Mouse (Mus musculus) heart, adult 2 months (tissue): Measurements from ENCODE around the gene Lrrc3. TPM values are rescaled to one million over a fixed set of nuclear protein-coding genes. Genes with fewer than 3 reads are reported as not detected.

Experiments used
- DNase-seq, 2 experiments: peaks; one replicate each; pipeline ENCODE4 v3.0.0; 2021
- H3K27ac ChIP-seq: fragments of 200-600 bp; 2 replicates; pipeline ENCODE4 v1.8.1; 2022
- H3K27me3 ChIP-seq: fragments of 200-500 bp; 2 replicates; pipeline ENCODE4 v1.6.1; 2012; ENCODE audit warnings: mild to moderate bottlenecking, low read length, inconsistent platforms, mixed read lengths; ENCODE audit not compliant: control insufficient read depth, insufficient read depth
- H3K36me3 ChIP-seq: fragments of 200-500 bp; 2 replicates; pipeline ENCODE4 v1.6.1; 2012; ENCODE audit warnings: low read length, inconsistent platforms; ENCODE audit not compliant: control insufficient read depth, insufficient read depth
- H3K4me1 ChIP-seq: fragments of 200-500 bp; 2 replicates; pipeline ENCODE4 v1.6.1; 2011; ENCODE audit warnings: low read length; ENCODE audit not compliant: control insufficient read depth, insufficient read depth
- H3K4me3 ChIP-seq: fragments of 200-600 bp; 2 replicates; pipeline ENCODE4 v1.8.1; 2022
- H3K79me2 ChIP-seq: fragments of 200-500 bp; replicated peaks from 2 replicates; pipeline ENCODE4 v1.6.1; 2012; ENCODE audit warnings: mild to moderate bottlenecking, inconsistent platforms, low read length, moderate library complexity, mixed read lengths; ENCODE audit not compliant: control insufficient read depth, insufficient read depth
- H3K9ac ChIP-seq: fragments of 200-500 bp; 2 replicates; pipeline ENCODE4 v1.6.1; 2012; ENCODE audit warnings: low read depth, mild to moderate bottlenecking, control low read depth, inconsistent platforms, low read length, mixed read lengths
- CTCF ChIP-seq: fragments of 200-600 bp; IDR thresholded peaks from 2 replicates; pipeline ENCODE4 v1.8.1; 2022; ENCODE audit warnings: antibody characterized with exemption, mild to moderate bottlenecking, moderate library complexity
- EP300 ChIP-seq: fragments of 200-500 bp; IDR thresholded peaks from 2 replicates; pipeline ENCODE4 v1.6.1; 2011; ENCODE audit warnings: low read depth, low read length, control low read depth; ENCODE audit not compliant: insufficient read depth
- POLR2A ChIP-seq: fragments of 200-500 bp; IDR thresholded peaks from 2 replicates; pipeline ENCODE4 v1.6.1; 2011; ENCODE audit warnings: mild to moderate bottlenecking, low read depth, low read length, control low read depth; ENCODE audit not compliant: insufficient read depth
- WGBS: fragments of 180-500 bp; shearing (Covaris S2); methylation state at CpG from one replicate; pipeline ENCODE4 v1.1.7; 2018; 5-methylcytosine and 5-hydroxymethylcytosine counted together
- intact Hi-C: fragments of 180-260 bp; cut with DNase I; formaldehyde crosslinking; loops from one replicate; pipeline ENCODE4 v1.15.1; 2025
- polyA plus RNA-seq: library from polyadenylated mRNA; depleted of rRNA; stranded (reverse); fragments of >200 nt; gene quantifications from 2 replicates; pipeline ENCODE4 v1.2.3, GENCODE M21; 2012
- total RNA-seq, 2 experiments: library from RNA; stranded (reverse); gene quantifications; 2 replicates each; pipeline ENCODE4 v1.2.3; 2021

Gene Lrrc3
- total and polyA plus RNA-seq, 3 experiments: 0.57 to 0.86 (median 0.62) TPM

GRCm38 (mm10) chr10:77921009-77921408, 18.7 kb upstream of the Lrrc3 start:
- no peaks in the 10 kb centered on the region for H3K4me1 ChIP-seq
- peaks cover 2% of the 10 kb centered on the region; the same call in 1 of the 2 replicates for H3K27me3 ChIP-seq
- no peak for TF ChIP-seq CTCF
- no peak for TF ChIP-seq POLR2A
- TF ChIP-seq EP300: no peak
- no peak overlapping the region for H3K9ac ChIP-seq
- H3K79me2 ChIP-seq: no peaks in the 10 kb centered on the region
- no peak overlapping the region for H3K4me3 ChIP-seq
- H3K27ac ChIP-seq: no peak overlapping the region
- 34% methylated on average over 5 of the region's 5 CpGs for WGBS
- H3K36me3 ChIP-seq: no peaks in the 10 kb centered on the region
- intact Hi-C loops: no loop called here
- no peak for DNase-seq

DNA sequence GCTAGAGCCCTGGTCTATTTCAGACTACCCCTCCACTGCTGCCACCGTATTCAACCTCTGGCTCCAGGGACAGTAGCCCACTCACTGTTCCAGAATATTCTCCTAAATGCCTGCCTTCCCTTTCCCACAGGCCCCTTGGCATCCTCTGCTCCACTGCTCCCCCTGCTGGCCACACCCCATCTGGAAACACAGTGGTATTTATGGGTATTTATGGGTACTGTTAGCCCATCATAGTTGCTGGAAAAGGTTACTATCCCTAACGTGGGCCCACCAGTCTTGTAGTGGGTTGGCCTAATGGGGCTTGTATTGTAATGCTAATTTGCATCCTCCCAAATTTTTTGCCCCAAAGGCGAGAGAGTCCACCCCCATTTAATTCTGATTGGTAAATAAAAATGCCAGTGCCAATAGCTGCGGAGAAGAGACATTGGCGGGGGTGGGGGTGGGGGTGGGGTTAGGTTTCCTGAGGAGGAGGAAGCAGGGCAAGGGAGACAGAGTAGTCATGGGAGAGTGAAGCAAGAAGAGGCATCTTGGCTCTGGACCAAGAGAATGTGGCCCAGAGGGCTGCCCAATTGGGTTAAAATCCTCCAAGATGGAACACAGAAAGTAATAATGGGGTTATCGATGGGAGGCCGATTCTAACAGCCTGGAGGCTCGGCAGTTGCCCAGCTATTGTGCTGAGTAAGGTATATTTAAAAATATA, 14.4 kb upstream of the Lrrc3 start:
- Histone ChIP-seq H3K4me1 (no peaks in the 10 kb centered on the region), H3K4me3 (no peak overlapping the region), H3K36me3 (no peaks in the 10 kb centered on the region), H3K27ac (no peak overlapping the region), H3K9ac (no peak overlapping the region), H3K27me3 (no peaks in the 10 kb centered on the region), H3K79me2 (no peaks in the 10 kb centered on the region)
- 62% methylated on average over 8 of the region's 8 CpGs for WGBS
- DNase-seq: peak; percentile 44 to 80
- intact Hi-C loops: loop anchor here (1.0 to 5.0 kb wide), 2 partner anchors 289 to 399 kb away; partner anchors contain the start of gene Fam207a
- TF ChIP-seq POLR2A: no peak
- TF ChIP-seq CTCF: peak; percentile 79
- no peak for TF ChIP-seq EP300

- TF ChIP-seq CTCF (no peak), POLR2A (no peak), EP300 (no peak)
- H3K4me1 ChIP-seq: no peaks in the 10 kb centered on the region
- DNase-seq: peak; percentile 26 to 47
- no peak overlapping the region for H3K9ac ChIP-seq
- no peaks in the 10 kb centered on the region for H3K79me2 ChIP-seq
- WGBS: 50% methylated on average over 4 of the region's 4 CpGs
- H3K27ac ChIP-seq: peak overlapping the region; percentile 55
- H3K36me3 ChIP-seq: no peaks in the 10 kb centered on the region
- no peak overlapping the region for H3K4me3 ChIP-seq
- intact Hi-C loops: no loop called here
- no peaks in the 10 kb centered on the region for H3K27me3 ChIP-seq
These were observed 11.0 kb upstream of the Lrrc3 start for GRCm38 (mm10) chr10:77913292-77913691.

- Histone ChIP-seq H3K36me3 (no peaks in the 10 kb centered on the region), H3K79me2 (no peaks in the 10 kb centered on the region), H3K27me3 (no peaks in the 10 kb centered on the region), H3K9ac (no peak overlapping the region), H3K27ac (peak overlapping the region; percentile 55), H3K4me3 (no peak overlapping the region), H3K4me1 (no peaks in the 10 kb centered on the region)
- no peak for TF ChIP-seq POLR2A
- no peak for TF ChIP-seq CTCF
- peak; percentile 100 for TF ChIP-seq EP300
- intact Hi-C loops: no loop called here
- WGBS: 6% methylated on average over 7 of the region's 7 CpGs
- DNase-seq: peak; percentile 79 to 87
These were observed 10.3 kb upstream of the Lrrc3 start for GRCm38 (mm10) chr10:77912605-77913004.

- Histone ChIP-seq H3K27me3 (no peaks in the 10 kb centered on the region), H3K4me3 (peak overlapping the region; percentile 36; the same call in 1 of the 2 replicates), H3K79me2 (no peaks in the 10 kb centered on the region), H3K9ac (no peak overlapping the region), H3K4me1 (peaks cover 1% of the 10 kb centered on the region; the same call in 1 of the 2 replicates), H3K36me3 (no peaks in the 10 kb centered on the region), H3K27ac (no peak overlapping the region)
- TF ChIP-seq CTCF (no peak), EP300 (no peak), POLR2A (no peak)
- DNase-seq: peak in 1 of 2 experiments; percentile 17
- intact Hi-C loops: no loop called here
- WGBS: 6% methylated on average over 35 of the region's 35 CpGs
These were observed 769 bp upstream of the Lrrc3 start for GRCm38 (mm10) chr10:77902894-77903715.
